Mouse (Mus musculus) stomach, postnatal 0 days (tissue): Measurements from ENCODE around the gene 2310022B05Rik. TPM values are rescaled to one million over a fixed set of nuclear protein-coding genes. Genes with fewer than 3 reads are reported as not detected.

ENCODE experiments used
- ATAC-seq: fragments of 200-750 bp; cut with Nextera tagmentation; 2 replicates; pipeline ENCODE4 v1.8.0; 2017; ENCODE audit not compliant: low FRiP score, low TSS enrichment
- DNase-seq: peaks from one replicate; pipeline ENCODE4 v3.0.0-alpha.2; 2016; ENCODE audit warnings: low spot score
- H3K27ac ChIP-seq: fragments of 300-500 bp; sonication (generic); replicated peaks from 2 replicates; pipeline ENCODE4 v1.5.1; 2014; ENCODE audit warnings: mild to moderate bottlenecking, control low read depth
- H3K27me3 ChIP-seq: fragments of 300-500 bp; sonication (generic); 2 replicates; pipeline ENCODE4 v1.6.1; 2014; ENCODE audit warnings: low read length; ENCODE audit not compliant: control insufficient read depth, insufficient read depth
- H3K36me3 ChIP-seq: fragments of 300-500 bp; sonication (generic); 2 replicates; pipeline ENCODE4 v1.6.1; 2014; ENCODE audit warnings: low read length, mixed read lengths; ENCODE audit not compliant: control insufficient read depth, insufficient read depth
- H3K4me1 ChIP-seq: fragments of 300-500 bp; sonication (generic); replicated peaks from 2 replicates; pipeline ENCODE4 v1.6.1; 2014; ENCODE audit warnings: antibody characterized with exemption; ENCODE audit not compliant: control insufficient read depth, insufficient read depth
- H3K4me2 ChIP-seq: fragments of 300-500 bp; sonication (generic); replicated peaks from 2 replicates; pipeline ENCODE4 v1.6.1; 2014; ENCODE audit warnings: low read depth, mild to moderate bottlenecking, control low read depth, moderate library complexity
- H3K4me3 ChIP-seq: fragments of 300-500 bp; sonication (generic); 2 replicates; pipeline ENCODE4 v1.5.1; 2014; ENCODE audit warnings: low read depth, low read length, control low read depth
- H3K9ac ChIP-seq: fragments of 300-500 bp; sonication (generic); 2 replicates; pipeline ENCODE4 v1.6.1; 2014; ENCODE audit warnings: mild to moderate bottlenecking, low read length, control low read depth, mixed read lengths
- H3K9me3 ChIP-seq: fragments of 300-500 bp; sonication (generic); 2 replicates; pipeline ENCODE4 v1.6.1; 2016; ENCODE audit warnings: low read length; ENCODE audit not compliant: control insufficient read depth
- CTCF ChIP-seq: IDR thresholded peaks from 2 replicates; pipeline ENCODE4 v1.5.1; 2016; ENCODE audit warnings: antibody characterized with exemption, low read depth, mild to moderate bottlenecking, moderate library complexity
- EP300 ChIP-seq: optimal IDR thresholded peaks from 2 replicates; pipeline ENCODE3; 2016; ENCODE audit warnings: antibody characterized with exemption
- WGBS: fragments of 180-500 bp; shearing (Covaris S2); extraction: QIAGEN DNeasy Blood & Tissue Kit; methylation state at CpG from one replicate; pipeline ENCODE4 v1.1.7; 2014; 5-methylcytosine and 5-hydroxymethylcytosine counted together
- polyA plus RNA-seq: library from polyadenylated mRNA; unstranded; fragments of >200 nt; fragmentation: Nextera tagmentation; extraction: Ambion mirVana; gene quantifications from 2 replicates; pipeline ENCODE4 v1.2.1, GENCODE M21; 2015

2310022B05Rik gene
- polyA plus RNA-seq, 1 experiment from 2014 or later, result 17.9 TPM

DNA sequence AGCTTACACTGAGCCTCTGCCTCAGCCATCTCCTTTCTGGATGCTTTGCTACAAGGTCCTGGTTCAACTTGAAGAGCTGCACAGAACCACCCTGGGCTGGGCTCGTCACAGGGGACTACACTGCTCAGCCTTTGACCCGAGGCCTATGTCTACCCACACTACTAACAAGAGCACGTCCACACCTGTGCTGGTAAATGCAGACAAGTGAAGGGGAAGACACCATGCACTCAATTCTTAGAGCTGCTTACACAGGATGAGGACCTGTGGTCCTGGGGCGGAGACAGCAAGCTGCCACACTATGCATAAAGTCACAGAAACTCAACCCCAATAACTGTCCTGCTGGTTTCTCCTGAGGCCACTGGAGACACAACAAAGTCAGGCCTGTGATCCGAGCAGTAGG is 37.1 kb upstream of the 2310022B05Rik start:
- Histone ChIP-seq H3K9me3 (no peaks in the 10 kb centered on the region), H3K27ac (no peak overlapping the region), H3K27me3 (no peaks in the 10 kb centered on the region), H3K9ac (no peak overlapping the region), H3K4me1 (no peaks in the 10 kb centered on the region), H3K36me3 (peaks cover 3% of the 10 kb centered on the region; the same call in 1 of the 2 replicates), H3K4me3 (no peak overlapping the region), H3K4me2 (no peak overlapping the region)
- ATAC-seq (no peak), DNase-seq (no peak)
- 92% methylated on average over 5 of the region's 5 CpGs for WGBS
- TF ChIP-seq CTCF (no peak), EP300 (no peak)

DNA sequence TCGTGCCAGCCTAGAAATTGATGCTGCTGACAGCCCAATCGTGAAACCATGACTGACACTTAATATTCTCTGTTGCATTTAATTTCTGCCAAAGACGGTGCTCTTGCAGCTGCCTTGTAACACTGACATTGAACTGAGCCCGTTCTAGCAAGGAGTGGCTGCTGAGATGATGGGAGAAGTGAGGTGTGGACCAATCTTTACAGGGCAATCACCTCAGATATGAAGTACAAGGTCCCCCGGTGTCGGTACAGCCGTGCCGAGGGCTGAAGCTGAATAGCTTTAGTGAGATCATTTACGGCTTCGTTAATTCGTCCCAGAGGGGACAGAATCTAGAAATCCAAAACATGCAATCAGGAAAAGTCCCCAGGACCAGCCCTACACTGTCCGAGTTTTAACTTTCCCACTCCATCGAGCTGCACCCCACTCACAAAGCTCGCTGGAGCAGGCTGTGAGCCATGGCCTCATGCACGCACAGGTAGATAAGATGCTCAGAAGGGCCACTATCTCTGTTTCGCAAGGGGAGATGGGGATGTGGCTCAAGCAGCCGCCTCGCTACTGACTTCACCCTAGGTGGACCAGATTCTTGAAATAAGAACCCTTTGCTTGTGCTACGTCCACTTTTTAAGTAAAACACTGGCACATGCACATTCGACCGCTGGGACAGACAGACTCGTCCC is 32.4 kb upstream of the 2310022B05Rik start:
- DNase-seq (no peak), ATAC-seq (no peak)
- Histone ChIP-seq H3K4me2 (no peak overlapping the region), H3K9ac (no peak overlapping the region), H3K9me3 (no peaks in the 10 kb centered on the region), H3K27ac (no peak overlapping the region), H3K4me3 (no peak overlapping the region), H3K27me3 (no peaks in the 10 kb centered on the region), H3K36me3 (no peaks in the 10 kb centered on the region; the same call in 1 of the 2 replicates), H3K4me1 (no peaks in the 10 kb centered on the region)
- 92% methylated on average over 22 of the region's 22 CpGs for WGBS
- TF ChIP-seq EP300 (no peak), CTCF (no peak)

DNA sequence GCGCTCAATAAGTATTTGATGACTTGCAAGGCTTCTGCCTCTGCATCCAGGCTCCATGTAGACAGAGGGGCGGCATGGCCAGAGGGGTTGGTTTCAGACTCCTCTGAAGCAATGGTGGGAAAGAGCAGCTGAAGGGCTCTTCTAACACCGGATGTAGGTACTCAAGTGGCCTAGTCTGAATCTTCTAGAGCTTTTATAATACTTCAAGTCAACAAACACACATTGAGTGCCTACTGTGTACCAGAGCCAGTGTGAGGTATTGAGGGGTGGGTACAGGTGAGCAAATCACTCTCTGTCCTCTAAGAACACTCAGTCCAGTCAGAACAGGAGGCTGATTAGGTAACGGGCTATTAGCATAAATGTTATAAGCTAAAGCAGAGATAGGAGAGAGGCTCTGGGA is 28.5 kb upstream of the 2310022B05Rik start:
- WGBS, result 93% methylated on average over 4 of the region's 4 CpGs
- TF ChIP-seq CTCF, result no peak
- TF ChIP-seq EP300, result no peak
- no peak for DNase-seq

DNA sequence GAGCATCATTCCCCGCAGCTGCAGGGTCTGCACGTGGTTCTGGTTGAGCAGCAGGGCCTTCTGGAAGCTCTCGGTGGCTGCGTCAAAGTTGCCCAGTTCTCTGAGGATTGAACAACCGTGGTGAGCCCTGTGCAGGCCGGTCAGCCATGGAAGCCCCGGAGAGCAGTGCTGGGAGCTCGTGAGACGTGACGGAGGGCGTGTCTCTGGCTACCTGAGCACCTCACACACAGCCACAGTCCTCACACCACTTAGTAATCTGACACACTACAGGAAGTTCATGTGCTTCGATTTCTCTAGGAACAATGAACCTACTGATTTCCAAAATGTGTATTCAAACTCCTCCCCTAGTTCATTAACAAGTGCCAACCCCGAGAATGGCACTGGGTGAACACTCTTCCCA is 25.7 kb upstream of the 2310022B05Rik start:
- H3K36me3 ChIP-seq, result peaks cover 5% of the 10 kb centered on the region; the same call in 1 of the 2 replicates
- no peak overlapping the region for H3K27ac ChIP-seq
- no peaks in the 10 kb centered on the region for H3K9me3 ChIP-seq
- 87% methylated on average over 13 of the region's 13 CpGs for WGBS
- no peak overlapping the region for H3K4me2 ChIP-seq
- TF ChIP-seq CTCF, result no peak
- H3K4me1 ChIP-seq, result no peaks in the 10 kb centered on the region
- H3K9ac ChIP-seq, result no peak overlapping the region
- no peak for DNase-seq
- H3K27me3 ChIP-seq, result no peaks in the 10 kb centered on the region
- ATAC-seq, result no peak
- H3K4me3 ChIP-seq, result no peak overlapping the region

More for the DNA sequence above, 28.5 kb upstream of the 2310022B05Rik start:
- Histone ChIP-seq H3K27ac (no peak overlapping the region), H3K4me1 (no peaks in the 10 kb centered on the region), H3K27me3 (no peaks in the 10 kb centered on the region), H3K4me3 (no peak overlapping the region), H3K4me2 (no peak overlapping the region), H3K9ac (no peak overlapping the region), H3K9me3 (no peaks in the 10 kb centered on the region), H3K36me3 (peaks cover 5% of the 10 kb centered on the region)
- no peak for ATAC-seq

DNA sequence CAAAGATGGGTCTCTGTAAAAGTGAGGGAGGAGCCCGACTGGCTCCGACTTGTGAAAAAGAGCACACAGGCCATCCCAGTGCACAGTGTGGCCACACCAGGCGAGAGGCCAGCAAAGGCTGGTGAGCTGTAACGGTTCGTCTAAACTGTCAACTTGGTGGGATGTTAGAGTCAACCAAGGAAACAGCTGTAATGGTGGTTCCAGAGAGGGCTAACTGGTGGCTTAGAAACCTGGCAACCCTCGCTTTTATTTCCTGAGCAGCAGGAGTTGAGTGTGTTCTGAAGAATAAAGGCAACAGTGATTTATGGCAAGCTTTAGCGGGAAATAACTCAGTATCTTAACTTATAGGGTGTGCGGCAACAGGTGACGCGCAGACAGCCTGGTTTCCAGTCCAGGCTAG is 19.0 kb upstream of the 2310022B05Rik start:
- Histone ChIP-seq H3K9ac (no peak overlapping the region), H3K9me3 (no peaks in the 10 kb centered on the region), H3K4me2 (no peak overlapping the region), H3K27ac (no peak overlapping the region), H3K4me1 (no peaks in the 10 kb centered on the region), H3K4me3 (no peak overlapping the region), H3K36me3 (peaks cover 13% of the 10 kb centered on the region; the same call in 1 of the 2 replicates), H3K27me3 (no peaks in the 10 kb centered on the region)
- ATAC-seq (no peak), DNase-seq (no peak)
- 90% methylated on average over 10 of the region's 10 CpGs for WGBS
- TF ChIP-seq EP300, result no peak

DNA sequence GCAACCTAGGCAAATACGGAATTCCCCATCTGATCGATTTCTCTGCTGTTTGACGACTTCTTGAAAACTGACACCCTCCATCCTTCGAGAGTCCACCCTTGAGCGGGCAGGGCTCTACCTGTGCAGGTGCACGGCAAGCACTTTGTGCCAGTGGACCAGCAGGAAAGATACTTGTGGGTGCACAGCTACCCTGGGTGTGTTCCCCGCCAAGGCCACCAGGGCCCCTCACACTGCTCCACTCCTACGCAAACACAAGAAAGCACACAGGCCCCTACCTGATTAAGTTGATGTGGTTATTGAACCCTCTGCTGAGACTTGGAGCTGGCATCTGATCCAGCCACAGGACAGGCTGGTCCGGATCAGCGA is 18.6 kb upstream of the 2310022B05Rik start:
- 77% methylated on average over 10 of the region's 10 CpGs for WGBS
- H3K4me1 ChIP-seq, result no peaks in the 10 kb centered on the region
- no peaks in the 10 kb centered on the region for H3K9me3 ChIP-seq

More for the DNA sequence above, 18.6 kb upstream of the 2310022B05Rik start:
- ATAC-seq (no peak), DNase-seq (no peak)
- no peak overlapping the region for H3K9ac ChIP-seq
- H3K36me3 ChIP-seq, result peaks cover 13% of the 10 kb centered on the region; the same call in 1 of the 2 replicates
- no peak for TF ChIP-seq EP300
- peak; percentile 14; the same call in 1 of the 2 replicates for TF ChIP-seq CTCF
- H3K27ac ChIP-seq, result no peak overlapping the region
- H3K4me3 ChIP-seq, result no peak overlapping the region
- H3K4me2 ChIP-seq, result no peak overlapping the region
- H3K27me3 ChIP-seq, result no peaks in the 10 kb centered on the region
